Mouse (Mus musculus): Measurements from ENCODE around the gene Kdelr1. TPM values are rescaled to one million over a fixed set of nuclear protein-coding genes. Genes with fewer than 3 reads are reported as not detected.

The Kdelr1 gene
- 100 to 1,000 TPM; 105 to 125 TPM for total RNA-seq (2021)
- long read RNA-seq, experiment 1, transcript Kdelr1-201 (5 exons, 1,599 nt): major isoform, 9 of 19 reads
- long read RNA-seq, experiment 1, partial matches to known transcripts: 2 of 19 reads
- long read RNA-seq, experiment 1, other reads (novel, unspliced or antisense): 8 of 19 reads
- long read RNA-seq, experiment 2, transcript Kdelr1-201 (5 exons, 1,599 nt): major isoform, 5 of 11 reads
- long read RNA-seq, experiment 2, partial matches to known transcripts: 1 of 11 reads
- long read RNA-seq, experiment 2, other reads (novel, unspliced or antisense): 5 of 11 reads

GRCm38 (mm10) chr7:45872624-45873023 is at the start of gene Kdelr1:
Gene Kdelr1 (plus strand): TSS chr7:45872772.
- DNase-seq: peak; percentile 91 to 94

- peak in 1 of 2 experiments; percentile 37 for DNase-seq
Measured at GRCm38 (mm10) chr7:45824598-45824997, 48.0 kb upstream of the Kdelr1 start, which contains the start of gene Kcnj14. Gene Kcnj14 (minus strand): TSS chr7:45824782.

- no peak for DNase-seq
Measured at GRCm38 (mm10) chr7:45826631-45827030, 45.9 kb upstream of the Kdelr1 start.

- peak; percentile 88 to 94 for DNase-seq
Measured at GRCm38 (mm10) chr7:45830427-45831127, 42.0 kb upstream of the Kdelr1 start, which contains the start of gene Grwd1. Gene Grwd1 (minus strand): TSS chr7:45830944.

- no peak for DNase-seq
Measured at GRCm38 (mm10) chr7:45831128-45831525, 41.4 kb upstream of the Kdelr1 start.

- no peak for DNase-seq
Measured at GRCm38 (mm10) chr7:45832428-45832827, 40.1 kb upstream of the Kdelr1 start.

- DNase-seq: no peak
Measured at GRCm38 (mm10) chr7:45833148-45833790, 39.3 kb upstream of the Kdelr1 start.

GRCm38 (mm10) chr7:45833924-45834323 is 38.6 kb upstream of the Kdelr1 start:
- DNase-seq: no peak

- no peak for DNase-seq
Measured at GRCm38 (mm10) chr7:45842950-45843744, 29.4 kb upstream of the Kdelr1 start.

- no peak for DNase-seq
Measured at GRCm38 (mm10) chr7:45848447-45849027, 24.0 kb upstream of the Kdelr1 start.

GRCm38 (mm10) chr7:45850661-45851060 is 21.9 kb upstream of the Kdelr1 start:
- no peak for DNase-seq

GRCm38 (mm10) chr7:45853089-45853488 is 19.5 kb upstream of the Kdelr1 start:
- no peak for DNase-seq

GRCm38 (mm10) chr7:45856950-45857901 is 15.3 kb upstream of the Kdelr1 start:
- peak in 1 of 2 experiments; percentile 30 for DNase-seq

GRCm38 (mm10) chr7:45859008-45859407 is 13.6 kb upstream of the Kdelr1 start:
- DNase-seq: no peak

GRCm38 (mm10) chr7:45862804-45863203 is 9.8 kb upstream of the Kdelr1 start:
- no peak for DNase-seq

GRCm38 (mm10) chr7:45864435-45864834 is 8.1 kb upstream of the Kdelr1 start:
- no peak for DNase-seq

- DNase-seq: peak; percentile 92 to 95
Measured at GRCm38 (mm10) chr7:45865925-45866910, 6.4 kb upstream of the Kdelr1 start.

- no peak for DNase-seq
Measured at GRCm38 (mm10) chr7:45867871-45868270, 4.7 kb upstream of the Kdelr1 start.

GRCm38 (mm10) chr7:45869107-45869670 is 3.4 kb upstream of the Kdelr1 start:
- no peak for DNase-seq
